Mouse (Mus musculus): Measurements from ENCODE around the gene Cox7a1. TPM values are rescaled to one million over a fixed set of nuclear protein-coding genes. Genes with fewer than 3 reads are reported as not detected.

Cox7a1 gene
- polyA plus RNA-seq (2014; fragmentation: Illumina TruSeq; extraction: RNeasy Lipid Tissue Mini Kit (QIAGEN cat#74804); ENCODE audit: low read depth, low replicate concordance) = 2.4 TPM

DNA sequence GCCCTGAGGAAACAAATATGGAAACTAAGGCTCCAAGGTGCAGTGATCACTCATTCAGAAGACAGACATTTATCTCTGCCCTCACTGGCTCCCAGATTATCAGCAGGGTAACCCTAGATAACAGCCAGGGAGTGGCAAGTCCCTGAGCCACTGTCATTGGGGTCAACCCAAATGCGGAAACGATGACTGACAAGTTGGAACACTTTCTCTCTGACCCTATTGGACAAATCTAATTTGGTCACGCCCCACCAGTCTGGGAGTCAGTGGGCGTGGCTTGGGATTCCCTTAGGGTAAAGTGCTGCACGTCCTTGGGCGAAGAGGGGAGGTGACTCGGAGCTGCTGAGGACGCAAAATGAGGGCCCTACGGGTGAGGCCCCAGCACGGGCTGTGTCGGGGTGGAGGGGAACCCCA lies at the start of gene Cox7a1:
Gene Cox7a1, plus strand, starts transcription at position 266 of the 411 bp plus-strand sequence.

DNA sequence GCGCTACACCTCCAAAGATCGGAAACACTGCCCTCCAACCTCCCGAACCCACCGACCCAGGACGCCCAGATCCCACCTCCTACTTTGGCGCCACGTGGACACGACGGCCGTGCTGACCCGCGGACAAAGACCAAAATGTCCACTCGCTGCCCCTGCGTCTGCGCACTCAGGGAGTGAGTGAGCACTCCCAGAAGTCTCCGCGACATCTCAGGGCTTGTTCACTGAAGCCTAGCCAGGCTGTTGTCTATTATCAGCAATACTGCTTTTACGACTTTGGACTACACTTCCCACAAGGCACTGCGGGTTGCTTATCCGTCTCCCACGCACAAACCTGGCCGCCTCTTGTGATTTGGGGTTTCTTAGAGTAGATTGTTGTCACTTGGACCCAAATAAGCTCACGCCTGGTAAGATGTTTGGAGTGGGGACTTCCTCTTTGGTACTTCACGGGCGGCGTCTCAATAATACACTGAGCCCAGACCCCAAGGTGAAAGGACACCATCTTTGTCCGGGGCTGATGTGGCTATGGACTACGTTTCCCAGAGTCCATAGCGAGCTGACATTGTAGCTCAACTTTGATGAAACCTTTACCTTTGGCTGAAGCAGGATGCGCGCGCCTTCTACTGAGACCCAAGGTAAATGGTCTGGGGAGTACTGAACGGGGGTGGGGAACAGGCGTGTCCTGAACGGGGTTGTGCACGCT lies 14.2 kb upstream of the Cox7a1 start, which contains the start of gene Zfp146:
Gene Zfp146, minus strand, starts transcription at position 168 of the 700 bp plus-strand sequence.

DNA sequence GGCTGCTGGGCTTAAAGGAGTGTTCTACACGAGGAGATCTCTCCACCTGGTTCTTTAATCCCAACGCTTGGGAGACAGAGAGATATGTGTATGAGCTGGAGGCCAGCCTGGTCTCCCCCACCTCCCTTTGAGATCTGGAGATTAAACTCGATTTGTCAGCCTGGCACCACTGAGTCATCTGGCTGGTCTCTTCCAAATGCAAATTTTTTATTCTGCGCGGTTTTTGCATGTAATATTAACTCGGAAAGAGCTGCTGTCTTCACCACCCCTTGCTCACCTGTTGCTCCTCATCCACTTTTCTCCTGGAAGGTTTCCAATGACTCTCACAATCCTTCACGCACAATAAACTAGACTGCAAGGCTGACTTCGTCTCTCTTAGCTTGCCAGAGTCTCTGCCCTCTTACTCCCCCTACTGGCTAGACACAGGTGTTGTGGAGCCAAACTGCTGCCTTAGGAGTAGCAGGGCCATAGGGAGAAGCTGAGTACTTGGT lies 14.6 kb downstream of the Cox7a1 start, which contains the start of gene Capns1:
Gene Capns1, minus strand, starts transcription at position 331 of the 491 bp plus-strand sequence.

DNA sequence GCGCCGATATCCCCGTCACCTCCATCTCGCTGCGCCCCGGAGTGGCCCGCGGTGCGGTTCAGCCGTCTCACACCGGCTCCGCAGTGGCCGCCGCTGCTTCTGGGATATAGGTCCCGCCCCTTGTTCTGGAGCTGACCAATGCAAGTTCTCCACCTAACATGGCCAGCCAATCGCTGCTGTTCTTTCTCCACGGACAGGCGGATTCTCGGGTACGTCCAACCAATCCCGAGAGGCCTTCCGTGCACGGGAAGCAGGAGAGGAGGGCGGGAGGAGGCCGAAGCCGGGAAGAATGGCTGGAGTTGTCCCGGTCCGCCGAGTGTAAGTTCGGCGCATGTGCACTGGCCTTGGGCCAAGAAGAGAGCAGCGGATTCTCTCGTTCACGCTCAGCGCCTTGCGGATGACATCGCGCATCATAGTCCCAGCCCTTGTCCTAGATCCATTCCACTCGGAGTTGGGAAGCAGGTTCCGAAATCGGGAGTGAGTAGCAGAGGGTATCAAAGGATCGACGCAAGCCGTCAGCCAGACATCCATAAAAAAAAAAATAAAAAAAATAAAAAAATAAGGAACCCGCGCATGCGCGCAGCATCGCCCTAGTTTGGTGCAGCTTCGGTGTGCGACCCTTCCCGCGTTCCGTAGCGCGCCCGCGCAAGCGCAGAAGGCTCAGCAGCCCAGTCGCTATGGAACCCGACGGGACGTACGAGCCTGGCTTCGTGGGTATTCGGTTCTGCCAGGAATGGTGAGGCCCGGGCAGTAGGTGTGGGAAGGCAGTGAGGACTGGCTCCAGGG lies 47.9 kb downstream of the Cox7a1 start, which contains the start of the genes Polr2i and Tbcb:
Gene Polr2i, plus strand, starts transcription at position 280 of the 786 bp plus-strand sequence.
Gene Tbcb, minus strand, starts transcription at position 604 of the 786 bp plus-strand sequence.

DNA sequence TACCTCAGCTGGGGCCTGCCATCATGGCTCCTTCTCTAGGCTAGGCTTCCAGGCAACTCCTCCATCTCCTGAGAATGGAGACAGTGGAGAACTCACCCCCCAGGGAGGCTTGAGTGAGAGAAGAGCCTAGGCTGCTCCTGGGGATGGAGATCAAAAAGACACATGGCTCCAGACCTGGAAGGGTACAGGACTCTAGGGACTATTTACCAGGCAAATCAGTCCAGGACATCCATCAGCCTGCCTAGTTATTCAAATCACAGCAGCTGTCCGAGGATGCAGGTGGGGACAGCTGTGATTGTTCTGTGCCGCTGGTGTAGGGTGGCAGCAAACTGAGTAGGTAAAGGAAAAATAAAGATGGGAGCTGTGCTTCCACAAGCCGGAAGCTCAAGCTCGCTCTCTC lies 51.7 kb downstream of the Cox7a1 start, which contains the start of gene Ovol3:
Gene Ovol3, minus strand, starts transcription at position 101 of the 400 bp plus-strand sequence.

Other genes starting within 250 kb of the Cox7a1 start
- gene Zfp74, start 230.1 kb upstream of the Cox7a1 start, polyA plus RNA-seq (2014; fragmentation: Illumina TruSeq; extraction: RNeasy Lipid Tissue Mini Kit (QIAGEN cat#74804); ENCODE audit: low read depth, low replicate concordance) = 5.9 TPM
- 6.9 TPM for gene Zfp568, start 200.2 kb upstream of the Cox7a1 start, polyA plus RNA-seq (2014; fragmentation: Illumina TruSeq; extraction: RNeasy Lipid Tissue Mini Kit (QIAGEN cat#74804); ENCODE audit: low read depth, low replicate concordance)
- gene Zfp14, start 132.8 kb upstream of the Cox7a1 start, polyA plus RNA-seq (2014; fragmentation: Illumina TruSeq; extraction: RNeasy Lipid Tissue Mini Kit (QIAGEN cat#74804); ENCODE audit: low read depth, low replicate concordance) = 5.6 TPM
- gene Zfp82, start 111.2 kb upstream of the Cox7a1 start, polyA plus RNA-seq (2014; fragmentation: Illumina TruSeq; extraction: RNeasy Lipid Tissue Mini Kit (QIAGEN cat#74804); ENCODE audit: low read depth, low replicate concordance) = 3.4 TPM
- not detected for gene Gm26920, start 93.7 kb upstream of the Cox7a1 start, polyA plus RNA-seq (2014; fragmentation: Illumina TruSeq; extraction: RNeasy Lipid Tissue Mini Kit (QIAGEN cat#74804); ENCODE audit: low read depth, low replicate concordance)
- gene Zfp566, start 93.6 kb upstream of the Cox7a1 start, polyA plus RNA-seq (2014; fragmentation: Illumina TruSeq; extraction: RNeasy Lipid Tissue Mini Kit (QIAGEN cat#74804); ENCODE audit: low read depth, low replicate concordance) = 3.4 TPM
- gene Zfp260, start 89.4 kb upstream of the Cox7a1 start, polyA plus RNA-seq (2014; fragmentation: Illumina TruSeq; extraction: RNeasy Lipid Tissue Mini Kit (QIAGEN cat#74804); ENCODE audit: low read depth, low replicate concordance) = 139 TPM
- 2.6 TPM for gene Zfp382, start 62.2 kb upstream of the Cox7a1 start, polyA plus RNA-seq (2014; fragmentation: Illumina TruSeq; extraction: RNeasy Lipid Tissue Mini Kit (QIAGEN cat#74804); ENCODE audit: low read depth, low replicate concordance)
- 41.6 TPM for gene Zfp146, start 14.4 kb upstream of the Cox7a1 start, polyA plus RNA-seq (2014; fragmentation: Illumina TruSeq; extraction: RNeasy Lipid Tissue Mini Kit (QIAGEN cat#74804); ENCODE audit: low read depth, low replicate concordance)
- 84.3 TPM for gene Capns1, start 14.7 kb downstream of the Cox7a1 start, polyA plus RNA-seq (2014; fragmentation: Illumina TruSeq; extraction: RNeasy Lipid Tissue Mini Kit (QIAGEN cat#74804); ENCODE audit: low read depth, low replicate concordance)
- 1.5 TPM for gene Polr2i, start 47.8 kb downstream of the Cox7a1 start, polyA plus RNA-seq (2014; fragmentation: Illumina TruSeq; extraction: RNeasy Lipid Tissue Mini Kit (QIAGEN cat#74804); ENCODE audit: low read depth, low replicate concordance)
- gene Tbcb, start 48.1 kb downstream of the Cox7a1 start, polyA plus RNA-seq (2014; fragmentation: Illumina TruSeq; extraction: RNeasy Lipid Tissue Mini Kit (QIAGEN cat#74804); ENCODE audit: low read depth, low replicate concordance) = 5.3 TPM
- not detected for gene Ovol3, start 51.6 kb downstream of the Cox7a1 start, polyA plus RNA-seq (2014; fragmentation: Illumina TruSeq; extraction: RNeasy Lipid Tissue Mini Kit (QIAGEN cat#74804); ENCODE audit: low read depth, low replicate concordance)
- not detected for gene Thap8, start 96.0 kb downstream of the Cox7a1 start, polyA plus RNA-seq (2014; fragmentation: Illumina TruSeq; extraction: RNeasy Lipid Tissue Mini Kit (QIAGEN cat#74804); ENCODE audit: low read depth, low replicate concordance)
- gene Wdr62, start 96.3 kb downstream of the Cox7a1 start, polyA plus RNA-seq (2014; fragmentation: Illumina TruSeq; extraction: RNeasy Lipid Tissue Mini Kit (QIAGEN cat#74804); ENCODE audit: low read depth, low replicate concordance) = 0.69 TPM
- 7.0 TPM for gene Clip3, start 107.6 kb downstream of the Cox7a1 start, polyA plus RNA-seq (2014; fragmentation: Illumina TruSeq; extraction: RNeasy Lipid Tissue Mini Kit (QIAGEN cat#74804); ENCODE audit: low read depth, low replicate concordance)
- 5.6 TPM for gene Alkbh6, start 124.6 kb downstream of the Cox7a1 start, polyA plus RNA-seq (2014; fragmentation: Illumina TruSeq; extraction: RNeasy Lipid Tissue Mini Kit (QIAGEN cat#74804); ENCODE audit: low read depth, low replicate concordance)
- 1.7 TPM for gene Syne4, start 130.7 kb downstream of the Cox7a1 start, polyA plus RNA-seq (2014; fragmentation: Illumina TruSeq; extraction: RNeasy Lipid Tissue Mini Kit (QIAGEN cat#74804); ENCODE audit: low read depth, low replicate concordance)
- gene E130208F15Rik, start 137.6 kb downstream of the Cox7a1 start, polyA plus RNA-seq (2014; fragmentation: Illumina TruSeq; extraction: RNeasy Lipid Tissue Mini Kit (QIAGEN cat#74804); ENCODE audit: low read depth, low replicate concordance) = 1.8 TPM
- 2.2 TPM for gene Sdhaf1, start 139.8 kb downstream of the Cox7a1 start, polyA plus RNA-seq (2014; fragmentation: Illumina TruSeq; extraction: RNeasy Lipid Tissue Mini Kit (QIAGEN cat#74804); ENCODE audit: low read depth, low replicate concordance)
- 0.57 TPM for gene Lrfn3, start 178.6 kb downstream of the Cox7a1 start, polyA plus RNA-seq (2014; fragmentation: Illumina TruSeq; extraction: RNeasy Lipid Tissue Mini Kit (QIAGEN cat#74804); ENCODE audit: low read depth, low replicate concordance)
- gene Tyrobp, start 229.6 kb downstream of the Cox7a1 start, polyA plus RNA-seq (2014; fragmentation: Illumina TruSeq; extraction: RNeasy Lipid Tissue Mini Kit (QIAGEN cat#74804); ENCODE audit: low read depth, low replicate concordance) = 2.4 TPM
- gene Hcst, start 235.7 kb downstream of the Cox7a1 start, polyA plus RNA-seq (2014; fragmentation: Illumina TruSeq; extraction: RNeasy Lipid Tissue Mini Kit (QIAGEN cat#74804); ENCODE audit: low read depth, low replicate concordance) = not detected
- gene Nfkbid, start 237.6 kb downstream of the Cox7a1 start, polyA plus RNA-seq (2014; fragmentation: Illumina TruSeq; extraction: RNeasy Lipid Tissue Mini Kit (QIAGEN cat#74804); ENCODE audit: low read depth, low replicate concordance) = 1.4 TPM